Mouse (Mus musculus) forebrain, embryonic 13.5 days (tissue): ENCODE measurements around the gene Vmn1r155. TPM values are rescaled to one million over a fixed set of nuclear protein-coding genes. Genes with fewer than 3 reads are reported as not detected.
"Not testable (repeated sequence)": the region's sequence is repeated elsewhere in the genome, so short reads cannot be mapped to it uniquely, and the experiment has no call there.

Experiments
- ATAC-seq: fragments of 200-750 bp; cut with Nextera tagmentation; 2 replicates; pipeline ENCODE4 v1.8.0; 2017
- H3K27ac ChIP-seq: fragments of 300-500 bp; sonication (generic); 2 replicates; pipeline ENCODE4 v1.5.1; 2015; ENCODE audit warnings: inconsistent platforms, mild to moderate bottlenecking, moderate library complexity
- H3K27me3 ChIP-seq: fragments of 300-500 bp; sonication (generic); 2 replicates; pipeline ENCODE4 v1.6.1; 2015; ENCODE audit warnings: mild to moderate bottlenecking, inconsistent platforms
- H3K36me3 ChIP-seq: fragments of 300-500 bp; sonication (generic); 2 replicates; pipeline ENCODE4 v1.6.1; 2015; ENCODE audit warnings: mild to moderate bottlenecking, inconsistent platforms; ENCODE audit not compliant: poor library complexity, severe bottlenecking
- H3K4me1 ChIP-seq: fragments of 300-500 bp; sonication (generic); 2 replicates; pipeline ENCODE4 v1.6.1; 2015; ENCODE audit warnings: inconsistent platforms
- H3K4me2 ChIP-seq: fragments of 300-500 bp; sonication (generic); 2 replicates; pipeline ENCODE4 v1.6.1; 2015; ENCODE audit warnings: inconsistent platforms, mild to moderate bottlenecking, moderate library complexity
- H3K4me3 ChIP-seq: fragments of 300-500 bp; sonication (generic); 2 replicates; pipeline ENCODE4 v1.5.1; 2015; ENCODE audit warnings: mild to moderate bottlenecking, inconsistent platforms
- H3K9ac ChIP-seq: fragments of 300-500 bp; sonication (generic); 2 replicates; pipeline ENCODE4 v1.6.1; 2015; ENCODE audit warnings: mild to moderate bottlenecking, inconsistent platforms
- H3K9me3 ChIP-seq: fragments of 300-500 bp; sonication (generic); replicated peaks from 2 replicates; pipeline ENCODE4 v1.6.1; 2016; ENCODE audit warnings: inconsistent platforms
- WGBS: fragments of 180-500 bp; shearing (Covaris S2); methylation state at CpG from one replicate; pipeline ENCODE4 v1.1.7; 2015; 5-methylcytosine and 5-hydroxymethylcytosine counted together
- polyA plus RNA-seq: library from polyadenylated mRNA; unstranded; fragments of >200 nt; fragmentation: Nextera tagmentation; extraction: Ambion mirVana; gene quantifications from 2 replicates; pipeline ENCODE4 v1.2.1, GENCODE M21; 2015

Vmn1r155 gene
- not detected in 2 replicates for polyA plus RNA-seq

GRCm38 (mm10) chr7:22657718-22658117 is at the start of gene Vmn1r155:
Gene Vmn1r155, plus strand, starts transcription at chr7:22658018.
- no CpG with 5 or more reads among the region's 3 CpGs for WGBS
- not testable (repeated sequence) for H3K36me3 ChIP-seq, H3K9ac ChIP-seq

GRCm38 (mm10) chr7:22692217-22692616 is 34.4 kb downstream of the Vmn1r155 start, which contains the start of gene Gm8693:
Gene Gm8693, minus strand, starts transcription at chr7:22692317.
- H3K9me3 ChIP-seq, H3K27me3 ChIP-seq, H3K4me1 ChIP-seq, H3K9ac ChIP-seq, H3K36me3 ChIP-seq, ATAC-seq, H3K27ac ChIP-seq, H3K4me2 ChIP-seq, H3K4me3 ChIP-seq: not testable (repeated sequence)
- no CpG with 5 or more reads among the region's 2 CpGs for WGBS

More at GRCm38 (mm10) chr7:22657718-22658117, at the start of gene Vmn1r155:
- not testable (repeated sequence) for H3K9me3 ChIP-seq, ATAC-seq, H3K4me1 ChIP-seq, H3K4me3 ChIP-seq, H3K27me3 ChIP-seq, H3K27ac ChIP-seq, H3K4me2 ChIP-seq

Other genes with a start within 250 kb of the Vmn1r155 start
- gene Vmn1r148, start 244.4 kb upstream of the Vmn1r155 start, polyA plus RNA-seq, result not detected in 2 replicates
- gene Vmn1r149, start 219.8 kb upstream of the Vmn1r155 start, polyA plus RNA-seq, result not detected in 2 replicates
- gene Gm10665, start 193.9 kb upstream of the Vmn1r155 start, polyA plus RNA-seq, result not detected in 2 replicates
- not detected in 2 replicates for gene Vmn1r151, start 158.3 kb upstream of the Vmn1r155 start, polyA plus RNA-seq
- not detected in 2 replicates for gene Vmn1r152, start 135.1 kb upstream of the Vmn1r155 start, polyA plus RNA-seq
- not detected in 2 replicates for gene Gm8677, start 123.1 kb upstream of the Vmn1r155 start, polyA plus RNA-seq
- not detected in 2 replicates for gene Gm4201, start 92.7 kb upstream of the Vmn1r155 start, polyA plus RNA-seq
- not detected in 2 replicates for gene Gm4565, start 69.9 kb upstream of the Vmn1r155 start, polyA plus RNA-seq
- not detected in 2 replicates for gene Gm8693, start 34.3 kb downstream of the Vmn1r155 start, polyA plus RNA-seq
- not detected in 2 replicates for gene Gm4567, start 61.7 kb downstream of the Vmn1r155 start, polyA plus RNA-seq
- not detected in 2 replicates for gene Vmn1r157, start 103.7 kb downstream of the Vmn1r155 start, polyA plus RNA-seq
- gene Vmn1r158, start 132.8 kb downstream of the Vmn1r155 start, polyA plus RNA-seq, result not detected in 2 replicates
- not detected in 2 replicates for gene Vmn1r159, start 185.6 kb downstream of the Vmn1r155 start, polyA plus RNA-seq
- not detected in 2 replicates for gene Vmn1r160, start 213.2 kb downstream of the Vmn1r155 start, polyA plus RNA-seq